Mouse (Mus musculus): Measurements from ENCODE around the gene Mnd1. TPM values are rescaled to one million over a fixed set of nuclear protein-coding genes. Genes with fewer than 3 reads are reported as not detected.
A peak's percentile ranks its signal among the peaks of the same experiment; 100 is the strongest.

Mnd1 gene
- polyA plus RNA-seq, 1 experiment from 2014 or later: 11.4 TPM

DNA sequence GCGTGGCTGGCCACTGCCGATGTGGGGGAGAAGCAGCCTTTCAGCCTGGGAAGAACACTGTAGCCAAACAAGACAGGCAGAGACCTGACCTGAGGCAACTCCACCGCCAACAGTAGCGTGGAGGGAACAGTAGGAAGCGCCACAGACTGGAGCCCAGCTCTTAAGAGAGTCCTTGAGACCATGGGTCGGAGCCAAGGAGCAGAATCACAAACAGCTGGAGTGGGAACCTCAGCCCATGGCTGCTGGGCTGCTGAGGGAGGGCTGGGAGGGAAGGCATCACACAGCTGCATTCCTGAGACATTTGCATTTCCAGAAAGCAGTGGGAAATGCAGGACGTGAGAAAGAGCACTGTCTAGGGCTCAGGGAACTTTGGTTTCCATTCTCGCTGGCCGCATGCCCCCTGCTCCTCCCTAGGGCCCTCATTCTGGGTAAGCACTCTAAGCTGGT lies 106.8 kb downstream of the Mnd1 start:
- Histone ChIP-seq H3K36me3 (no peaks in the 10 kb centered on the region), H3K27me3 (replicated peaks) (no peaks in the 10 kb centered on the region), H3K9me3 (replicated peaks) (peaks cover 6% of the 10 kb centered on the region), H3K27ac (ENCODE audit: poor library complexity, severe bottlenecking) (no peak overlapping the region), H3K4me2 (peak overlapping the region; percentile 28; the same call in 1 of the 2 replicates), H3K4me1 (replicated peaks) (peaks cover 7% of the 10 kb centered on the region; the same call in 1 of the 2 replicates), H3K4me3 (no peak overlapping the region), H3K9ac (peak overlapping the region; percentile 7; the same call in 1 of the 2 replicates)
- no peak for ATAC-seq (ENCODE audit: insufficient number of reproducible peaks, low FRiP score)
- WGBS: 18% methylated on average over 9 of the region's 9 CpGs

DNA sequence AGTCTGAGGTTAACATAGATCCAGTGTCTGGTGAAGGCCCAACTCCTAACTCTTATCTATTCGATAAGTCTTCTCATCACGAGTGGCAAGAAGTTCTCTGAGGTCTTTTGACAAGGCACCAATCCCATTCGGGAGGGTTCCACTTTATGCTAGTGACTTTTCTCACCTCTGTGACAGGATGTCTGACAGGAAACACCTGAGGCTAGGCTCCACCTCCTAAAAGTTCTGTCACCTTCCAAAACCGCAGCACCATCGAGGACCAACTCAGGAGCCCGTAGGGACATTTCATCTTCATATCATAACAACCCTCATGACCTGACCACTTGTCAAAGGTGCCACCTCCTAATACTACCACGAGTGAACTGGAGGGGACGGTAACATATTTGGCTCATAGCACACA lies 109.4 kb downstream of the Mnd1 start:
- H3K36me3 ChIP-seq: no peaks in the 10 kb centered on the region
- H3K4me3 ChIP-seq: no peak overlapping the region
- 76% methylated on average over 8 of the region's 8 CpGs for WGBS
- no peaks in the 10 kb centered on the region for H3K27me3 ChIP-seq (replicated peaks)
- no peak overlapping the region for H3K4me2 ChIP-seq
- no peak for ATAC-seq (ENCODE audit: insufficient number of reproducible peaks, low FRiP score)
- H3K9me3 ChIP-seq (replicated peaks): no peaks in the 10 kb centered on the region
- peaks cover 7% of the 10 kb centered on the region; the same call in 1 of the 2 replicates for H3K4me1 ChIP-seq (replicated peaks)
- H3K9ac ChIP-seq: no peak overlapping the region
- H3K27ac ChIP-seq (ENCODE audit: poor library complexity, severe bottlenecking): no peak overlapping the region

DNA sequence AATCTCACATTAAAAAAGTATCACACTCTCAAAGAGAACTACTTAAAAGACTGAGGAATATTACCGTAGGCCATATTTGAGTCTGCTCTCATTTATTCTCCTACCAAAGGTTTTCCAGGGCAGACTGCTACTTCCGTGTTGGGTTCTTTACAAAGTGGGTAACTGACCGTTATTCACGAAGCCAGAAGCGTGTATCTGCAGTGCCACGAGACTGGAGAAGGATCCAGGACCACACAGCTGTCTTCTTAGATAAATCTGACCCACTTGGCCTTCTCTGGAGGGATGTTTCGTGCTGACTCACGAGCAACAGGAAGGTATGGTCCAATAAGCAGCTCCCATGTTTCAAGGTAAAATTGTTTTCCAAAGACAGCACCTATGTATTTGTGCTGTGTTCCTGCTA lies 113.8 kb downstream of the Mnd1 start:
- H3K27ac ChIP-seq (ENCODE audit: poor library complexity, severe bottlenecking): no peak overlapping the region
- no peaks in the 10 kb centered on the region for H3K36me3 ChIP-seq
- whole genome bisulfite sequencing: 81% methylated on average over 8 of the region's 8 CpGs
- H3K27me3 ChIP-seq (replicated peaks): no peaks in the 10 kb centered on the region
- ATAC-seq (ENCODE audit: insufficient number of reproducible peaks, low FRiP score): no peak
- no peak overlapping the region for H3K4me3 ChIP-seq
- peaks cover 9% of the 10 kb centered on the region for H3K4me1 ChIP-seq (replicated peaks)
- H3K4me2 ChIP-seq: no peak overlapping the region
- no peaks in the 10 kb centered on the region for H3K9me3 ChIP-seq (replicated peaks)
- H3K9ac ChIP-seq: no peak overlapping the region

- peak overlapping the region; percentile 66 for H3K9ac ChIP-seq
- H3K4me2 ChIP-seq: peak overlapping the region; percentile 88
- WGBS: 5% methylated on average over 23 of the region's 23 CpGs
- peaks cover 9% of the 10 kb centered on the region for H3K4me1 ChIP-seq (replicated peaks)
- peak; percentile 67 for ATAC-seq (ENCODE audit: insufficient number of reproducible peaks, low FRiP score)
- peak overlapping the region; percentile 87 for H3K27ac ChIP-seq (ENCODE audit: poor library complexity, severe bottlenecking)
- H3K27me3 ChIP-seq (replicated peaks): no peaks in the 10 kb centered on the region
- no peaks in the 10 kb centered on the region for H3K9me3 ChIP-seq (replicated peaks)
- no peaks in the 10 kb centered on the region for H3K36me3 ChIP-seq
- H3K4me3 ChIP-seq: peak overlapping the region; percentile 82
Observed at GRCm38 (mm10) chr3:84040476-84041082, 115.0 kb downstream of the Mnd1 start.

- under 1% methylated on average over 81 of the region's 100 CpGs for WGBS
- Histone ChIP-seq H3K4me2 (peak within 1 kb of the TSS; percentile 88), H3K36me3 (no peaks in the 10 kb centered on the region), H3K27ac (ENCODE audit: poor library complexity, severe bottlenecking) (peak within 1 kb of the TSS; percentile 87), H3K9me3 (replicated peaks) (no peaks in the 10 kb centered on the region), H3K27me3 (replicated peaks) (no peaks in the 10 kb centered on the region), H3K4me1 (replicated peaks) (peaks cover 9% of the 10 kb centered on the region), H3K9ac (peak within 1 kb of the TSS; percentile 91), H3K4me3 (peak within 1 kb of the TSS; percentile 82)
- peak; percentile 96 for ATAC-seq (ENCODE audit: insufficient number of reproducible peaks, low FRiP score)
Observed at GRCm38 (mm10) chr3:84039646-84040475, 115.7 kb downstream of the Mnd1 start, which contains the start of gene Tmem131l. Tmem131l (minus strand) TSS chr3:84040175.

- Histone ChIP-seq H3K36me3 (no peaks in the 10 kb centered on the region), H3K9me3 (replicated peaks) (no peaks in the 10 kb centered on the region), H3K4me3 (peak overlapping the region; percentile 82), H3K27me3 (replicated peaks) (no peaks in the 10 kb centered on the region), H3K4me1 (replicated peaks) (peaks cover 10% of the 10 kb centered on the region), H3K4me2 (peak overlapping the region; percentile 88), H3K27ac (ENCODE audit: poor library complexity, severe bottlenecking) (peak overlapping the region; percentile 85), H3K9ac (peak overlapping the region; percentile 91)
- under 1% methylated on average over 42 of the region's 42 CpGs for WGBS
- ATAC-seq (ENCODE audit: insufficient number of reproducible peaks, low FRiP score): peak; percentile 16; the same call in 1 of the 2 replicates
Observed at GRCm38 (mm10) chr3:84038981-84039645, 116.5 kb downstream of the Mnd1 start.

GRCm38 (mm10) chr3:84038126-84038525 lies 117.5 kb downstream of the Mnd1 start:
- WGBS: 53% methylated on average over 1 of the region's 1 CpGs
- Histone ChIP-seq H3K9ac (no peak overlapping the region), H3K27me3 (replicated peaks) (no peaks in the 10 kb centered on the region), H3K4me1 (replicated peaks) (peaks cover 16% of the 10 kb centered on the region), H3K4me2 (peak overlapping the region; percentile 88), H3K27ac (ENCODE audit: poor library complexity, severe bottlenecking) (no peak overlapping the region), H3K9me3 (replicated peaks) (no peaks in the 10 kb centered on the region), H3K4me3 (peak overlapping the region; percentile 82; the same call in 1 of the 2 replicates), H3K36me3 (no peaks in the 10 kb centered on the region)
- no peak for ATAC-seq (ENCODE audit: insufficient number of reproducible peaks, low FRiP score)

Other genes starting within 250 kb of the Mnd1 start
- gene Tmem131l, start 115.6 kb downstream of the Mnd1 start, polyA plus RNA-seq (2016; fragmentation: Nextera tagmentation; extraction: Ambion mirVana): 26.9 and 27.4 TPM in 2 replicates
- gene Gm6525, start 18.3 kb upstream of the Mnd1 start, polyA plus RNA-seq (2016; fragmentation: Nextera tagmentation; extraction: Ambion mirVana): 0.18 TPM in 1 of 2 replicates, not detected in the other
- gene Trim2, start 151.1 kb upstream of the Mnd1 start, polyA plus RNA-seq (2016; fragmentation: Nextera tagmentation; extraction: Ambion mirVana): 9.0 and 10.1 TPM in 2 replicates

Data from heart, embryonic 12.5 days (tissue).